Mouse (Mus musculus): Measurements from ENCODE around the gene Tcf7. TPM values are rescaled to one million over a fixed set of nuclear protein-coding genes. Genes with fewer than 3 reads are reported as not detected.

Gene Tcf7
- polyA plus RNA-seq, 1 experiment from 2014 or later, result 68.8 TPM

GRCm38 (mm10) chr11:52240898-52241542 lies 41.8 kb downstream of the Tcf7 start:
- no peak overlapping the region for H3K4me3 ChIP-seq (ENCODE audit: low read depth, low read length)
- no peak overlapping the region for H3K4me2 ChIP-seq
- H3K9me3 ChIP-seq (ENCODE audit: low read depth, low read length), result no peaks in the 10 kb centered on the region
- ATAC-seq (ENCODE audit: insufficient read depth) (no peak), DNase-seq (no peak)
- no peak for TF ChIP-seq CTCF (IDR thresholded peaks at IDR 0.05; ENCODE audit: low read depth)
- H3K27me3 ChIP-seq (ENCODE audit: insufficient read depth, low read length), result no peaks in the 10 kb centered on the region
- H3K27ac ChIP-seq (ENCODE audit: low read depth), result no peak overlapping the region
- H3K36me3 ChIP-seq (ENCODE audit: insufficient read depth), result peaks cover 90% of the 10 kb centered on the region
- WGBS, result 77% methylated on average over 4 of the region's 4 CpGs
- no peaks in the 10 kb centered on the region for H3K4me1 ChIP-seq (ENCODE audit: insufficient read depth)
- H3K9ac ChIP-seq, result no peak overlapping the region

GRCm38 (mm10) chr11:52234509-52234908 lies 48.3 kb downstream of the Tcf7 start:
- TF ChIP-seq CTCF (IDR thresholded peaks at IDR 0.05; ENCODE audit: low read depth), result no peak

DNA sequence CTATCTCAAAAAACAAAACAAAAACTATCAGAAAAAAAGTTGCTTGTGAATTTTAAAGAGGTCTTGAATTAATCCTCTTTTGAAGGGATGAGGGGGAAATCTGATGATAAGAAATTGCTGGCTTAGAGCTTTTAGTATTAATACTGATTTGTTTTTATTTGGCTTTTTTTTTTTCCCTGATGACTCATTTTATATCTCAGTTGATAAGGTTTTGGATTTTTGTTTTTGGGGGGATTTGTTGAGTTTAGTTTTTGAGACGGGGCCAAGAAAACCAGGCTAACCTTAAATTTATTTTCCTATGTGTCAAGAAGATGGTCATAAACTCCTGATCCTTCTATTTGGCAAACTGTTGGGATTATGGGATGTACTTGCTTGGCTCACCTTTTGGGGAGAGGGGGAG lies 48.9 kb downstream of the Tcf7 start:
- ATAC-seq (ENCODE audit: insufficient read depth), result no peak
- H3K27ac ChIP-seq (ENCODE audit: low read depth), result no peak overlapping the region
- TF ChIP-seq CTCF (IDR thresholded peaks at IDR 0.05; ENCODE audit: low read depth), result no peak
- no peaks in the 10 kb centered on the region for H3K9me3 ChIP-seq (ENCODE audit: low read depth, low read length)
- peaks cover 3% of the 10 kb centered on the region for H3K4me1 ChIP-seq (ENCODE audit: insufficient read depth)
- peak overlapping the region; percentile 99; the same call in 1 of the 2 replicates for H3K4me3 ChIP-seq (ENCODE audit: low read depth, low read length)
- no peaks in the 10 kb centered on the region for H3K27me3 ChIP-seq (ENCODE audit: insufficient read depth, low read length)
- H3K36me3 ChIP-seq (ENCODE audit: insufficient read depth), result peaks cover 30% of the 10 kb centered on the region
- H3K4me2 ChIP-seq, result peak overlapping the region; percentile 94
- WGBS, result 84% methylated on average over 1 of the region's 1 CpGs
- H3K9ac ChIP-seq, result peak overlapping the region; percentile 99; the same call in 1 of the 2 replicates
- DNase-seq, result no peak

More at GRCm38 (mm10) chr11:52234509-52234908, 48.3 kb downstream of the Tcf7 start:
- H3K27me3 ChIP-seq (ENCODE audit: insufficient read depth, low read length), result no peaks in the 10 kb centered on the region
- H3K4me2 ChIP-seq, result no peak overlapping the region
- H3K4me1 ChIP-seq (ENCODE audit: insufficient read depth), result peaks cover 3% of the 10 kb centered on the region
- no peak overlapping the region for H3K9ac ChIP-seq
- ATAC-seq (ENCODE audit: insufficient read depth) (no peak), DNase-seq (no peak)
- H3K27ac ChIP-seq (ENCODE audit: low read depth), result no peak overlapping the region
- H3K36me3 ChIP-seq (ENCODE audit: insufficient read depth), result peaks cover 36% of the 10 kb centered on the region
- H3K9me3 ChIP-seq (ENCODE audit: low read depth, low read length), result no peaks in the 10 kb centered on the region
- H3K4me3 ChIP-seq (ENCODE audit: low read depth, low read length), result no peak overlapping the region

DNA sequence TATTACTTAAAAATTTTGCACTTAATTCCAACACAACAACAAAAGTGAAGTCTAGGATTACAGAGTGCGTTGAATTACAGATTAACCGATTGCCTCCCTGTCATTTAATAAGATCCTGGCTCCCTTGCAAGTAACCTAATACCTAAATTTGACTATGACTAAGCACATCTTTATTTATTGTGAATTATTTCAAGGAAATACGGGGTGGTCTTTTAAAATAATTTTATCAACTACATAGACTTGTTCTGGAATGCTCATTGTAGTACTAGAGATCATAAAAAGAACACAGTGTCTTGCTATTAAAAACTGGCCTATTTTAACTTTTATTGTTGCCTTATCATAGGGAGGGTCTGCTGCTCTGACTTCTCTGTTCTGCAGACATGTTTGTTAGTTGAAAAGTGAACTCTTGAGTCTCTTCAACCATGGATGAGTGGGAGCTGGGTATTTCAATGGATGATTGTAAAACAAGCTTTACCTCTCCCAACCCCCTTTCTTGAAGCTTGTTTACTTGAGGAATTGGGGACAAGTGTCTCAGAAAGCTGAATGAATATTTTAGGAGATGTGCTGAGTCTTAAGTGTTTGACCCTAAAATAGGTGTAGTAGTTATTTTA lies 49.7 kb downstream of the Tcf7 start:
- H3K9ac ChIP-seq, result peak overlapping the region; percentile 99
- no peaks in the 10 kb centered on the region for H3K9me3 ChIP-seq (ENCODE audit: low read depth, low read length)
- no peak for ATAC-seq (ENCODE audit: insufficient read depth)
- TF ChIP-seq CTCF (IDR thresholded peaks at IDR 0.05; ENCODE audit: low read depth), result no peak
- no peaks in the 10 kb centered on the region for H3K27me3 ChIP-seq (ENCODE audit: insufficient read depth, low read length)
- WGBS, result 21% methylated on average over 3 of the region's 3 CpGs
- peak overlapping the region; percentile 99 for H3K4me3 ChIP-seq (ENCODE audit: low read depth, low read length)
- no peak for DNase-seq
- peaks cover 23% of the 10 kb centered on the region for H3K36me3 ChIP-seq (ENCODE audit: insufficient read depth)
- H3K4me1 ChIP-seq (ENCODE audit: insufficient read depth), result peaks cover 3% of the 10 kb centered on the region
- no peak overlapping the region for H3K27ac ChIP-seq (ENCODE audit: low read depth)
- peak overlapping the region; percentile 94 for H3K4me2 ChIP-seq

DNA sequence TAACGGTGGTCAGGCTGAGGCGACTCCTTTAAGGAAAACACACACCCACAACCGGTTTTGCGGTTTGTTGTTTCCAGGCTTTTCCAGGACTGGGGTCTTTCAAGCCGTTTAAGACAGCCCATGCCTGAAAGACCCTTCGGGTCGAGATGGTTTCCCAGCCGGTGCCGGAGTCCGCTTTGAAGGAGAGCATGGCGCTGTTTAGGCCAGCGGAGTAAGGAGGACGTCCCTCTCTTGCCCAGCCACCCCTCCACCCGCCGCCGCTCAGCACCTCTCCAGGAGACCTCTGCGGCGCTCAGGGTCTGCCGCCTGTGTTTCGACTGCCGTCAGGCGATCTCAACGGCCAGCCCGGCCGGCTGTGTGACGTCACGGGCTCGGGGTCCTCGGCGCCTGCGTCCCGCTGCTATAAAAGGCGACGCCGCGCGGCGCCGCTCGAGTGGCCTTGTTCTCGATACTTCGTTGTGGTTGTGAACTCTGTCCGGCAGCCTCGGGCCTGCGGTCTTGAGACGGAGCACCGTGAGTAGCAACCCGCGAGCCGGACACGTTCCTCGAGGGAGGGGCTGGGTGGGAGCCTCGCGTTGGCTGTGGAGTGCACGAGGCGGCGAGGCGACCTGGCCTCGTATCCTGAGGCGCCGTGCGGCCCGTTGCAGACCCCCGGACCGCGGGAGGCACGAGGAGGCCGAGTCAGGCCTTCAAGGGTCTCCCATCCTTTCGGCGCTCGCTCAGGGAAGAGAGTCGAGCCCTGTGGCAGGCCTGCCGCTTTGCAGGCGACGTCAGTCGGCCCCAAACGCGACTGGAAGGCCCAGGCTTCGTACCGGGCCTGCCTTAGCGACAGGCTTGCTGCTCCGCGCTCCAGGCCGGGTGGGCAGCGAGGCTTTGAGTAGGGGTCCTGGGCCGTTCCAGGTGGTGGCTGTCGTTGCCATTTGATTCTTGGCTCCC lies 50.9 kb downstream of the Tcf7 start, which contains the start of gene Skp1a:
TSS of gene Skp1a (plus strand) at position 390 of the 936 bp plus-strand sequence.
- no peaks in the 10 kb centered on the region for H3K27me3 ChIP-seq (ENCODE audit: insufficient read depth, low read length)

DNA sequence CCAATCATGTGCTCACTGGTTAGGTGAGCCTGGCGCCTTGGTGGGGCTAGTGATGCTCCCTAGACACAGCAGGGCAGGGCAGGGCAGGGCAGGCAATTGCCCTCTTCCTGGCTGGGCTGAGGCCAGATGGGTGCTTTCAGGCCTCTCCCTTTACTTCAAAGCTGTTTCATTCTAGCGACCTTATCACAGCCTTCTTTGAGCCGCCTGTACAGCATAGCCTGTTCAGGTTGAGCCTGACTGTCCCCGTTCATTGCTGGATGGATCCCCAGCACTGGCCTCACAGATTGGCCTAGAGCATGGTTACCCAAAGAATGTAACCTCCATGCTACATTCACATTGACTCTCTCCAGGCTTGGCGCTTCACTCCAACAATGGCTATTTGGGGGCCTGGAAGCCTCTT lies 52.1 kb downstream of the Tcf7 start:
- Histone ChIP-seq H3K4me1 (ENCODE audit: insufficient read depth) (peaks cover 3% of the 10 kb centered on the region), H3K9ac (peak overlapping the region; percentile 99; the same call in 1 of the 2 replicates), H3K36me3 (ENCODE audit: insufficient read depth) (no peaks in the 10 kb centered on the region), H3K9me3 (ENCODE audit: low read depth, low read length) (no peaks in the 10 kb centered on the region), H3K27me3 (ENCODE audit: insufficient read depth, low read length) (no peaks in the 10 kb centered on the region), H3K4me3 (ENCODE audit: low read depth, low read length) (peak overlapping the region; percentile 99; the same call in 1 of the 2 replicates), H3K4me2 (peak overlapping the region; percentile 94), H3K27ac (ENCODE audit: low read depth) (no peak overlapping the region)
- no peak for TF ChIP-seq CTCF (IDR thresholded peaks at IDR 0.05; ENCODE audit: low read depth)
- no peak for DNase-seq
- 60% methylated on average over 5 of the region's 5 CpGs for WGBS
- no peak; the same call in 1 of the 2 replicates for ATAC-seq (ENCODE audit: insufficient read depth)

More for the DNA sequence above, 50.9 kb downstream of the Tcf7 start, which contains the start of gene Skp1a:
- Histone ChIP-seq H3K4me3 (ENCODE audit: low read depth, low read length) (peak within 1 kb of the TSS; percentile 99), H3K4me1 (ENCODE audit: insufficient read depth) (peaks cover 3% of the 10 kb centered on the region), H3K36me3 (ENCODE audit: insufficient read depth) (peaks cover 11% of the 10 kb centered on the region; the same call in 1 of the 2 replicates), H3K4me2 (peak within 1 kb of the TSS; percentile 94), H3K9me3 (ENCODE audit: low read depth, low read length) (no peaks in the 10 kb centered on the region), H3K27ac (ENCODE audit: low read depth) (peak within 1 kb of the TSS; percentile 98), H3K9ac (peak within 1 kb of the TSS; percentile 99)
- DNase-seq, result peak; percentile 96
- no peak for TF ChIP-seq CTCF (IDR thresholded peaks at IDR 0.05; ENCODE audit: low read depth)
- WGBS, result under 1% methylated on average over 87 of the region's 87 CpGs
- peak; percentile 92 for ATAC-seq (ENCODE audit: insufficient read depth)
